Comparison of ENCODE assay signal across 12 mouse cellular contexts in genomic region chr2:128806561-128806960, GRCm38 (mm10). TPM values are rescaled to one million over a fixed set of nuclear protein-coding genes. Genes with fewer than 3 reads are reported as not detected.
DNase-seq lines count a peak whose midpoint lies in the region; ATAC-seq lines count a peak whose summit lies in the region.
"Had no signal": no experiment of that assay in that cellular context is flagged by ENCODE, and none has a peak within 500 bp of the region (broad histone marks: within the 10 kb centered on the region; RNA-seq: fewer than 3 reads in every experiment).

No protein-coding gene starts in this region.

- no peaks in the 10 kb centered on the region for H3K4me1 ChIP-seq in forebrain, embryonic 12.5 days
- H3K4me1 ChIP-seq: embryonic facial prominence, embryonic 12.5 days; limb, embryonic 15.5 days had no signal

- DNase-seq in frontal cortex, postnatal 25 days (ENCODE audit: low spot score in 2 of 2), result no peak
- peak; percentile 87 for DNase-seq in layer of hippocampus, adult 9-11 months
- no peak for DNase-seq in layer of hippocampus, adult 18-20 months (ENCODE audit: low spot score in 2 of 2)
- peak; percentile 29 for DNase-seq in lung, postnatal 10 days
- no peak for DNase-seq in urinary bladder, adult 18-20 months (ENCODE audit: low spot score in 2 of 2)
- DNase-seq: retina, postnatal 1 day had no signal

- no peaks in the 10 kb centered on the region for H3K27me3 ChIP-seq in forebrain, embryonic 12.5 days
- H3K27me3 ChIP-seq: embryonic facial prominence, embryonic 12.5 days; limb, embryonic 15.5 days had no signal

- H3K36me3 ChIP-seq in forebrain, embryonic 12.5 days (replicated peaks), result no peaks in the 10 kb centered on the region

- no peak overlapping the region for H3K27ac ChIP-seq in forebrain, embryonic 12.5 days
- H3K27ac ChIP-seq: embryonic facial prominence, embryonic 12.5 days; limb, embryonic 15.5 days; stomach, postnatal 0 days had no signal

- H3K4me3 ChIP-seq in forebrain, embryonic 12.5 days (replicated peaks), result no peak overlapping the region
- H3K4me3 ChIP-seq: embryonic facial prominence, embryonic 12.5 days; limb, embryonic 15.5 days had no signal

- H3K4me2 ChIP-seq in forebrain, embryonic 12.5 days, result no peak overlapping the region
- H3K4me2 ChIP-seq: embryonic facial prominence, embryonic 12.5 days; limb, embryonic 15.5 days had no signal

- 80% methylated on average over 8 of the region's 8 CpGs for WGBS in forebrain, embryonic 12.5 days

- ATAC-seq in frontal cortex, adult (ENCODE audit: low TSS enrichment), result 0 out of 2 replicates have a peak, but pooled peaks have one; percentile 38
- peak; percentile 45 for ATAC-seq in common myeloid progenitor, adult 5-6 weeks (replicated peaks; ENCODE audit: low read depth, poor library complexity, severe bottlenecking)
- no peak for ATAC-seq in forebrain, embryonic 12.5 days (ENCODE audit: low FRiP score)

- H3K9me3 ChIP-seq in forebrain, embryonic 12.5 days, result no peaks in the 10 kb centered on the region
- H3K9me3 ChIP-seq: embryonic facial prominence, embryonic 12.5 days; limb, embryonic 15.5 days had no signal

- no peak overlapping the region for H3K9ac ChIP-seq in forebrain, embryonic 12.5 days
- H3K9ac ChIP-seq: embryonic facial prominence, embryonic 12.5 days; limb, embryonic 15.5 days had no signal

RNA-seq across cellular contexts. Expression of gene Tmem87b, which starts 11.4 kb away (rescaled TPM):
- total RNA-seq in layer of hippocampus, adult 18-20 months (2021), result 10 to 100 TPM; 31.8 to 37.8 TPM
- total RNA-seq in common myeloid progenitor, adult 5-6 weeks (2017), result 14.0 and 23.8 TPM in 2 replicates
- polyA plus RNA-seq in forebrain, embryonic 12.5 days (2016; fragmentation: Nextera tagmentation; extraction: Ambion mirVana), result 29.3 and 30.8 TPM in 2 replicates

RNA-seq across cellular contexts. Expression of gene Fbln7, which starts 56.2 kb away (rescaled TPM):
- total RNA-seq in layer of hippocampus, adult 18-20 months (2021), result 1 to 10 TPM in 1 of 2 experiments, under 1 TPM in 1; 0.71 to 1.1 TPM
- not detected in 2 replicates for total RNA-seq in common myeloid progenitor, adult 5-6 weeks (2017)
- polyA plus RNA-seq in forebrain, embryonic 12.5 days (2016; fragmentation: Nextera tagmentation; extraction: Ambion mirVana), result 1.5 and 1.9 TPM in 2 replicates

Comparison
In these comparisons a context has a peak if more than half of its experiments do, and no peak if none do; other contexts are left out.
1. DNase-seq: peak in layer of hippocampus, adult 9-11 months (single experiment) and lung, postnatal 10 days (single experiment); none in frontal cortex, postnatal 25 days (0 of 2), layer of hippocampus, adult 18-20 months (0 of 2) and urinary bladder, adult 18-20 months (0 of 2).